15 mouse cellular contexts compared by ENCODE assay signal in genomic region chr10:7197733-7198132, GRCm38 (mm10).
"Had no signal": no experiment of that assay in that cellular context is flagged by ENCODE, and none has a peak within 500 bp of the region (broad histone marks: within the 10 kb centered on the region; RNA-seq: fewer than 3 reads in every experiment).

No protein-coding gene starts in this region.

- H3K9me3 ChIP-seq: limb, embryonic 13.5 days; midbrain, embryonic 10.5 days; neural tube, embryonic 15.5 days had no signal

- DNase-seq: kidney, adult 11 months; kidney, adult 9 months; kidney, postnatal 36 days; layer of hippocampus, adult 9-11 months; midbrain, embryonic 14.5 days; right cerebral cortex, adult 18-20 months; spleen, adult 18-20 months; thymus, adult 2 months; thymus, postnatal 25 days had no signal

- H3K27ac ChIP-seq: hindbrain, embryonic 14.5 days; kidney, postnatal 0 days; limb, embryonic 13.5 days; midbrain, embryonic 10.5 days; neural tube, embryonic 15.5 days had no signal

- H3K4me1 ChIP-seq: neural tube, embryonic 15.5 days had no signal

- H3K4me2 ChIP-seq: hindbrain, embryonic 14.5 days; limb, embryonic 13.5 days; neural tube, embryonic 15.5 days had no signal

- H3K4me3 ChIP-seq: limb, embryonic 13.5 days; midbrain, embryonic 10.5 days; myocyte; neural tube, embryonic 15.5 days had no signal

- H3K27me3 ChIP-seq: limb, embryonic 13.5 days; neural tube, embryonic 15.5 days had no signal

- H3K9ac ChIP-seq: hindbrain, embryonic 14.5 days; limb, embryonic 13.5 days; neural tube, embryonic 15.5 days had no signal

- H3K36me3 ChIP-seq: limb, embryonic 13.5 days; midbrain, embryonic 10.5 days; neural tube, embryonic 15.5 days had no signal
